Mouse (Mus musculus) ovary, postnatal 36 days (tissue): Measurements from ENCODE around the gene Pcbp3.
A peak's percentile ranks its signal among the peaks of the same experiment; 100 is the strongest.

ENCODE experiments used
- DNase-seq: peaks from one replicate; pipeline ENCODE4 v3.0.0; 2022; ENCODE audit warnings: low spot score, mixed read lengths

The Pcbp3 gene

GRCm38 (mm10) chr10:76729631-76730620 lies 231.8 kb downstream of the Pcbp3 start:
- peak; percentile 19 for DNase-seq

- peak; percentile 81 for DNase-seq
Measured at GRCm38 (mm10) chr10:76728369-76728768, 233.3 kb downstream of the Pcbp3 start.

GRCm38 (mm10) chr10:76727301-76727700 lies 234.4 kb downstream of the Pcbp3 start:
- DNase-seq: no peak

- DNase-seq: no peak
Measured at GRCm38 (mm10) chr10:76726866-76727265, 234.8 kb downstream of the Pcbp3 start.

GRCm38 (mm10) chr10:76725682-76726285 lies 235.9 kb downstream of the Pcbp3 start, which contains the start of gene Col6a1:
Gene Col6a1, minus strand, starts transcription at chr10:76726168.
- DNase-seq: no peak

GRCm38 (mm10) chr10:76725097-76725496 lies 236.6 kb downstream of the Pcbp3 start:
- no peak for DNase-seq

GRCm38 (mm10) chr10:76724231-76724736 lies 237.4 kb downstream of the Pcbp3 start:
- no peak for DNase-seq

GRCm38 (mm10) chr10:76722751-76723450 lies 238.8 kb downstream of the Pcbp3 start:
- DNase-seq: no peak

GRCm38 (mm10) chr10:76721746-76722145 lies 239.9 kb downstream of the Pcbp3 start:
- no peak for DNase-seq

GRCm38 (mm10) chr10:76721216-76721615 lies 240.5 kb downstream of the Pcbp3 start:
- no peak for DNase-seq

- DNase-seq: no peak
Measured at GRCm38 (mm10) chr10:76717631-76718030, 244.1 kb downstream of the Pcbp3 start.

GRCm38 (mm10) chr10:76717026-76717425 lies 244.7 kb downstream of the Pcbp3 start:
- no peak for DNase-seq

- DNase-seq: no peak
Measured at GRCm38 (mm10) chr10:76714303-76714702, 247.4 kb downstream of the Pcbp3 start.

GRCm38 (mm10) chr10:76712500-76712899 lies 249.2 kb downstream of the Pcbp3 start:
- no peak for DNase-seq
